Mouse (Mus musculus) spleen, adult 18-20 months (tissue): ENCODE measurements at regions not wholly inside any gene's neighbourhood (a gene's known extent, or its start where the extent isn't known, plus 50 kb on each side); places are given as distances from the start of the nearest gene placed in this dataset.

Source experiments
- DNase-seq, 2 experiments: peaks; one replicate each; pipeline ENCODE4 v3.0.0; 2022; ENCODE audit warnings: mixed read lengths in 2 of 2

DNA sequence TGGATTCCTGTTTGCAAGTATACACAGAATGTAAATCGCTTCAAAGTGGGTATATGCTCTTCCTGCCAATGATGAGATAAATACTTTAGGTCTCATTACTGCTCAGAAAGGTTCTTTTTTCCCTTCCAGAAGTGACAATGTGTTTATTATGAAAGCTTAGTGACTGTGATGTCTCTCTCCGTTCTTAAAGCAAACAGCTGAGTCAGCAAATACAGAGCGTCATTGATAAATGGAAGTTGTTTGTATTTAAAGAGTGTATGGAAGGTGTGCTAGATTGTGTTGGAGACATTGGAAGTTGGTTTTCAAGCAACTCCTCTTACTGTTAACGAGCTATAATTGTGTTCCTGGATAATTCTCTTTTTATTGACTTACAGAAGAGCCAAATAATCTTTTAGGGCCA, 408.0 kb downstream of the Prr30 start:
- no peak for DNase-seq

DNA sequence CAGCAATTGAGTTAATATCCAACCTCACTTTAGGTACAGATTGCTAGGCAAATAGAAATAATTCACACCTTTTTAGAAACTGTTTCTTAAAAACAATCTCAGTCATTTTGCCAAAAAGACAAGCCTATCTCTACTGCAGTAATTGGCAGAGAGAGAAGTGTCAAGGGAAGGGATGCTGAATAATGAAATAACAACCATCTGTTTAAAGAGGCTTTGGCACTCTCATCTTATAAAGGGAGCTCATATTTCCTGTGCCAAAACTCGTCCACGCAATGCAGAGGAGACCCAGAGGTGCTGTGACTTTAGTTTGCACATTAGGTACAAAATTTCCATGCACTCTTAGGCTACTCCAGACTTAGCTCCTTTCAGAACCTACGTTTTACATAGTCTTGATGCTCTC, 418.2 kb downstream of the Prr30 start:
- DNase-seq, result no peak

DNA sequence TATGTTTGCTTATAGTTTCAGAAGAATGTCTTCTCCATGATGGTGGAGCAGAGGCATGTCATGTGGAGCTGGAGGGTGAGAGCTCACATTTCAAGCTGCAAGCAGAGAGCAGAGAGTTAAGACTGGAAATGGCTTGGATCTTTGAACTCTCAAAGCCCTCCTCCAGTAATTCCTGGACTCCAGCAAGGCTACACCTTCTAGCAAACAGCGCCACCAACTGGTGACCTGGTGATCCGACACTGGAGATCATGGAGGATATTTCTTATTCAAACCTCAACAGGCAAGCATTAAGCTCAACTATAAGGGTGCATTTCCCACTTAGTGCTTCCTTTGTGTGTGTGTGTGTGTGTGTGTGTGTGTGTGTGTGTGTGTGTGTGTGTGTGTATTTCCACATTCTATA, 446.2 kb downstream of the Prr30 start:
- no peak for DNase-seq

DNA sequence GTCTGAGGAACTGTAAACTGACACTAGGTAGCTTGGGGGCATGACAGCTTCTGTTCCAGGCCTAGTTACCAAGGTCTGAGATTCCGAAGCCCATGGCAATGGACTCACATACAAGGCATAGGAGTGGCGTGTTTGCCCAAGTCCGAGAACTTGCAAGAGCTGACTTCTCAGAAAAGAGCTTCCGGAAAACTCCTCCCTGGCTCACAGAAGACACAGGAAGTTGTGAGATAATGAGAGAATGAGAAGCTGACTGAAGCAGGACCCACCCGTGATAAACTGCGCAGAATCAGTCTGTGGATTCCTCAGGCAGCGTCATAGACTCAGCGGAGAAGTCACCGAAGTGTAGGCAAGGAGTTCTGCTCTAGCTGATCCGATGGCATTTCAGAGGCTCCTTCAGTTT, 447.4 kb downstream of the Prr30 start:
- DNase-seq, result no peak

DNA sequence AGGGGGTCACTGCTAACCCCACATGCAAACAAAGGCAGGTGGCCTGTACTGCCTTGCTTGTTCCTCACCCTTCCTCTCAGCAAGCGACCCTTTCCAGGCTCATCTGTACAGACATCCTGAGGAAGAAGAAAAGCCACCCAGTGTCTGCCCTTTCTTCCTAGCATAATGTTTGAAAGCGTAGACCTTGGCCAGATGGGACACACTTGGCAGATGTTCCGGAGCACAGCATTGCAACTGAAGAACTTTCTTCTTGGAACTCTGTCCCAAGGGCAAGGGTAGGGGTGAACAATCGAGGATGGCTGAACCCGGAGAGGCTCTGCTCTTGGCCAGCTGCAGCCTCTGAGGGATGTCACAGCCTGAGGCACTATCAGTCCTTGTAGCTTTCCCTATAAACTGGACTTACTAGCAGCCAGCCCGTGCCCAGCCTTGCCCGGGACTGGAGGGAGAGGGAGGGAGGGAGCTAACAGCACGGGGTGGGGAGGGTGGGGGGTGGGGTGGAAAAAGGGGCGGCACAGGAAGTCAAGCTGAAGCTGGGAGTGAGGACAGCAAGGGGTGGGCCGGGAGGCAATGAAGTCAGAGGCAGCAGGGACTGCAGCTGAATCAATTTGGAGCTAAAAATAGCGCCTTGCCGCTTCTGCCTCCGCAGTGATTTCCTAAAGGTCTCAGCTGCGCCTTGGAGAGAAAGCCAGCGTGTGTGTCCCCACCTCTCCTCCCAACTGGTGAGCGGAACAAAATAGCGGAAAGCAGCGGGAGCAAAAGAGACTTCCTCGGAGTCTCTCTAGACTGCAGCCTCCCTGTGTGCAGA, 450.2 kb downstream of the Prr30 start:
- DNase-seq, result no peak

DNA sequence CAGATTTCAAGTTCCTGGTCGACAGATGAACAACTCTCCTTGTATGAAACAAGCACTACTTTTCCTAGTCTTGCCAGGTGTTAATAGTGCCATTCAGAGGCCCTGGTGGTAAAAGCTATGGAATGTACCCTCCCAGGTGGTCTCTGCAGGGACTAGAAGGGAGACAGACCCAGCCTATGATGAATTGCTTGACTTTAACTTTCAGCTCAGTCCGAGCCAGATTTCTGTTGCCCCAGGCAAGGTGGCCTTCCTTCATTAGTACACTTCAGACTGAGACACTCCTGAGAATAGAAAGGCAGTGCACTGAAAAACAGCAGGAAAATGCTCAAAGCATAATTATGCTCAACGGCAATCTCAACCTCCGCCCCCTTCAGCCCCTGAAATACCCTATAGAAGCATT, 450.8 kb upstream of the Klf12 start:
- no peak for DNase-seq

DNA sequence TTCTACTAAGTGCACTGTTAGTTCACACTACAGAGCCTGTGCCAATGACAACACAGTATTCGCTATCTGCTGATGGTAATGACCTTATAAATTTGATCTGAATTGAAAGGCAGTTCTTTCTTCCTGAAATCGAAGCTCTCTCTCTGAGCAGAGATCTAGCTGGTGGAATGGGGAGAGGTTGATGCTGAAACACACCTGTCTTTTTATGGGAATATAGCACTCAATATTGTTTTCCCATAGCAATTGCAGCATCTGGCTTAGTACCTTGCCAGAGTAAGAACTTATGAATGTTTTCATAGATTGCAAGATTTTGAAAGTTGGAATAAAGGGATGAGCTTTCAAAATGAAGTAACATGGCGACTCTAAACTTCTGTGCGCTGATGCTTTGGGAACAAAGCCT, 444.0 kb upstream of the Klf12 start:
- no peak for DNase-seq

DNA sequence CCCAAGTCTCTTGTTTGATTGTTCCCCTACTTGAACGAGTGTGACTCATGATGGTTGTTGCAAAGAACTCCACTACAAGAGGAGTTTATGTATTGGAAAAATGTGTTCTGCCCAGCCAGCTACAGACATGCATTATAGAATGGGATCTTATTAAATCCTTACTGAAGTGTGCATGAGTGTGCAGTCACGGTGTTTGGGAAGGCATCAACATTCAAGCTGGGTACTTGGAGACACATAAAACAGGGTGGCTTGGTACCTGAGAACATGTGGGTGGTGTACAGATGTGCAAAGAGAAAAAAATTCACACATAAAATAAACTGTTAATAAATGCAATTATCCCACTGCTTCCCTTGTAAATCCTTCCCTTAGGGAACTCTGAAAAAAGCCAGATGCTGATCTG, 443.2 kb upstream of the Klf12 start:
- DNase-seq, result no peak

DNA sequence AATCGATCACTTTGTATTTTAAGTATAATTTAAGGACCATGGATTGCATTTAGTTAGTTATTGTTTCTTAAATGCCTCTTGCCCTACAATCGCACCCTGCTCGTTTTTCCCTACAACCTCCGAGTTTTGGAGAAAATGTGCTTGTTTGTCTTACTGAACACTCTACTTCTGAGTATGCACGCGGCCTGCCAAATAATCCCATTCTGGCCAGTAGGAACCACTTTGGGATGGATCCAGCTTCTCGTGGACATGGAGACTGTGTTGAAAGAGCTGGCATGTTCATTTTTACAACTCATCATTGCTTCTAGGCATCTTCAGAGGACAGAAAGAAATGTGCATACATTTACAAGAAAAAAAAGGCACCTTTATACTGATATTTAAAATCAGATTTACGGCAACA, 440.5 kb upstream of the Klf12 start:
- no peak for DNase-seq

DNA sequence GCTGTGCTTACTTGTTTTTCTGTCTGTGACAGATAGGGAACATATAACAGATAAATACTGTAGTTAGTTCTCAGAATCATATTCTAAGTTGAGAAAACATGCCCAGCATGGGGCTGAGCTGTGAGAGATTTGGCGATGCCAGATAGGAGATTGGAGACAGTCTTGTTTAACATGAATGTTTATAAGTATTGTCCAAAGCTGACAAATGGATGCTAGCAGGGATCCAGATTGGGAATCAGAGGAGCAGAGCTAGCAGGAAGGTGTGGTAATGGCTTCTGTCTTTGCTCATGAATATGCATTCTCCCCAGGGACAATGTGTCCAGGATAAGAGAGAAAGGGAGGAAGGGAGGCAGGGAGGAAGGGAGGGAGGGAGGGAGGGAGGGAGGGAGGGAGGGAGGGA, 436.2 kb upstream of the Klf12 start:
- DNase-seq, result no peak

DNA sequence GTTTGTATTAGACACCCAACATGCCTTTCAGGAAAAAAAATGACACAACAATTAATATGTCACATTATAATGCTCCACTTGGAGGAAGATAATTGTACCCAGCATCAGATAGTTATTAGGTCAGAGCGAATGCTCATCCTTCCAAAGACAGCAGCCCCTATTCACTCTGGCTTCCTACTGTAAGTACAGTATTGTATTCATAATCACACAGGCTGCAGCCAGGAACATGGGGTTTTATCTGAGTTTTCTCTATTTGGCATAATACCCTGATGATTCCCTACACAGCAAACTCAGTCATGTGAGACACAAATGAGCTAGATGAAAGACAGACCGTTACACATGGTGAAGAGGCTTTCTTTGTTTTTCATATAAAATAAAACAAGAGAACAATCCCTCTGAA, 430.5 kb upstream of the Klf12 start:
- DNase-seq, result no peak

DNA sequence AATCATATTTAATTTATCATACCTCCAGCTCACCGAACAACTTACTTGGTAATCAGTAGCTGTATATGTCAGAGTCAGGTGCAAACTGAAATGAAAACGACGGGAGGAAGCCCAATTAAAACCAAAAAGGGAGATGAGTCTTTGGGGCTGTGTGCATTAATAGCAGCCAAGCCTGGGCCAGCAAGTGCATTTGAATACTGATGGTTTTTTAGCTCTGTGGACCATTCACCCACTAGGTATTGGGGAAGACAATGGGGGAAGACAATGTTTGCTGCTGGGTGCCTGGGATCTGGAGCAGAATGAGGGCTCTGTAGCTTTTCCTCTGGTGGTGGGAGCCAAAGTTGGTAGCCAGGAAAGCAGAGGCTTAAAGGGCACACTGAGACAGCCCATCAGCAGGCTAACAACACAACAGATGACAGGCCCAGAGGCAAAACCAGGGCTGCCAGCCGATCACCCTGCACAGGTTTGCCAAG, 429.6 kb upstream of the Klf12 start:
- no peak for DNase-seq

DNA sequence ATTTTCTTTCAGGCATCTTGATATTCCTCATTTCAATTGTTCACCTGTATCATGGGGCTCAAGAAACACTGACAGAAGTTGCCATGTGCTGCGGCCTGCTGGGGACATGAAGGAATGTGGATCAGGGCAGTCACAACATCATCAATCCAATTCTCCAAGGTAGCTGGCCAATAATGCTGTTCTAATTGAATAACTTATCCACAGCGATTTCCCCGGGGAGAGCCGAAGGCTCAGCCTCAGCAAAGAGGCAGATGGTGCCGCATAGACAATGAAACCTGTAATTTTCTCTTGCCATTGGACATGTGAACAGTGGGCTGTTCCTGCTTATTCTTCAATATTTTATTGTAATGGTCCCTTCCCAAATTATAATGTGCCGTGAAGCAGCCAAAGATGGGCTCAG, 429.1 kb upstream of the Klf12 start:
- DNase-seq, result no peak

DNA sequence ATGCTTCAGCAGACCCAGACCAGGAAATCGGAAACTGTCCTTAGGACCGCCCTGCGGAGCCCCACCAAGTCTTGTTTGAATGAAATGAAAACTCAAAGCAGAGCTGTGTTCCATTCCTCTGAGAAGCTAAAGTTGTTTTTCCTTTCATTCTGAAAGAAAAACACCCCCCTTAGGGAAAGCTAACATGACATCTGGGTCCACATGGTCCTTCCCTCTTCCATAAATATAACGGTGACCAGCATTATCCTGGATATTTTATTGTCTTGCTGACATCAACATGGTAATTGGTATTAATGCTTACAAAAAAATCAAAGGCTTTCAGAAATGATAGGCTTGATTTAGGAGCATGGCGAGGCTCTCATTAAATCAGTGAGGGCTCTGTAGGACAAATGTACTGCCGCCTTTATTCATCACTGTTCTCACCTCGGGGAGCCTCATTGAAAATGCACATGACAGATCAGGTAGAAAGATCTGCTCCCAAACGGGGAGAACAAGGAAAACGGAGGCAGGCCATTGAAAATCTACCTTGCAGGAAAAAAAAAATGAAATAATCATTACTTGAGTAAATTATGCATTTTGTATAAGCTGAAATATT, 381.0 kb upstream of the Klf12 start:
- DNase-seq, result no peak

DNA sequence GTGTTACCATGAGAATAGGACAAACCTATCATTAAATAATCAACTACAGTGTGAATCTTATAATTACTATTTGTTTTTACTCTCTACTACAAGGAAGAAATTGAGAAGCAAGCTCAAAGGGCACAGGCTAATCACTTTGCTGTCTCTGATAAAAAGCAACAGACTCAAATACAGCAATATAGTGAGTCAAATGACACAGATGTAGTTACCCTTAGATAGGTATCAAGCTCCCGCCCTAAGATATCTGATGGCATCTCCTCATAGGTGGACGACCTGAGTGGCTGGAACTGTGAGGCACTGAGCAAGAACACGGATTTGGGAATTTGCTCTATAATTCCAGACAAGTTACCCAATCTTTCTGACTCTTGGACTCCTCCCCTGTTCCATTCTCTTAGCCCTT, 379.7 kb upstream of the Klf12 start:
- DNase-seq, result no peak

DNA sequence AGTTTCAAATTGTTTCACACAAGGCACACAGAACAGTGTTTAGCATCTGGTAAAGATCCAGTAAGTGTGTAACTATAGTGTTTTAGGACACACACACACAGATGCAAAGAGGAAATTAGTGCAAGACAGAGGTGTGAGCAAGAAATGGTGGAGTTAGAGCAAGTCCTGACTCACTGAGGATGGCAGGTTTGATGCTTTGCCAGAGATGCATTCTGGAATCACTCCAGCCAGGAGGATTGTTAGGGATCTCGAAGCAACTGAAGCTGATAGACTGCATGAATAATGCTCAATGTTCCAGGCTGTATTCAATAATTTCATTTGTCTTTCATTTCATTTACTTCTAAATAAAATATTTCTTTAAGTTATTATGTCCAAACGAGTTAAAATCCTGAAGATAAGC, 357.6 kb upstream of the Klf12 start:
- no peak for DNase-seq

DNA sequence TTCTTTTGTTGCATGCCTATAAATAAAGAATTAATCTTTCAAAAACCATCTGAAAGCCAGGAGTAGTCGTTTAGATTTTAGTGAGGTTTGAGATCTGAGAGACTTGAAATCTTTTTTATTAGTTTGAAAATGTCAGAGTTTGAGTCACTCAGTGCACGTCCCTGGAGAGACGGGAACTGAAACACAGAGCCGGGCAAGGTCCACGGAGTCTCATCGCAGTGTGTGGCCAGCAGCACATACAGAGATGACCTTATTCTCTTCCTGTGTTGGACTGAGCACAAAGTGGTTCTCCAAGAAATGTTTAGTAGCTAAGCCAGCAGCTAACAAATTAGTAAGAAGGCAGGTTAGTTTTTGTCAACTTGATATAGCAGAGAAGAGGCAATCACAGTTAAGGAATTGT, 350.0 kb upstream of the Klf12 start:
- DNase-seq, result no peak

DNA sequence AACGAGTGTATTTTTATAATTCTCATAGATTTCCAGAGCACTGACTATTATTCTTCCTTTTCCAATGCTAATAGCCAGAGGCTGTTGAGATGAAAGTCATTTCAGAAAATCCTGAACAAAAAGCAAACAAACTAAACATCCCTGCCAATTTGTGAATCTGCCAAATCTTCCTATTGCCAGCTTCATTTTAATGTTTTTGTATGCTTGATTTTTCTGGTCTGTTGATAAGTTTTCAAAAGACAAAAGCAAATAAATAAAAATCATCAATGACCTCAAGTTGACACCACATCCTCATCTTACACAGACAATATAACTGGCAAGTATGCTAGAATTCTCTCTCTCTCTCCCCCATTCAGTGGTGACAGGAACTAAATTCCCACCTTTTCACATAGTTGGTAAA, 347.2 kb upstream of the Klf12 start:
- DNase-seq, result no peak

DNA sequence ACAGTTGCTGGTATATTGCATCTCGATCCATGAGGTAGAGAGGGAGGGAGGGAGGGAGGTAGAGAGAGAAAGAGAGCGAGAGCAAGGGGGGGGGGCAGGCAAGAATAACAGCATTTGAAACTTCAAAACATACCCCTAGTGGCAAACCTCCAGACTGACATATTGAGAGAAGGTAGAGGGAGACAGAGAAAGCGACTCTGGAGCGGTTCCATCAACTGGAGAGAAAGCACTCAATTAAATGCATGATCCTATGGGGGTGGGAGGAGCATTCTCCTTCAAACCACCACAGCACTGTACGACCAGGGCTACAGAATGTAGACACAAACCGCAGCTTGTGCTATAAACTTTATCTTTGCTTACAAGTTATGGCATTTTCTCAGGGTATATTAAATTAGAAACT, 345.7 kb upstream of the Klf12 start:
- DNase-seq, result no peak

DNA sequence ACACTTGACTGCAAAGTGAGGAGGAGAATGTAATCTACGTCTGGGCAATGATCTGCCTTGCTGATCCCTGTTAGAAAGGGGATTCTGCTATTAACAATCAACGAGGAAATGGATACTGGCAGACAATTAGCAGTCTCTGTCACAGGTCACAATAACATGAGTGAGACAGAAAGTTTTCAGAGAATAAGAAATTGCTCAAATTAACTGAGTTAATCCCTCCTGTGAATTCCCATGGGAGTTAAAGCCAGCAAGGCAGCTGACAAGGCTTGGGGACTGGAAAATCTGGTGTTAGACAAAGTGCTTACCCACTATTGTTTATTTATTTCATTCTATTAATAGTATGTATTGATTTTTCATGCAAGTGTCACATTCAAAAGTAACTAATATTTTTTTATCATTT, 343.0 kb upstream of the Klf12 start:
- DNase-seq, result no peak

DNA sequence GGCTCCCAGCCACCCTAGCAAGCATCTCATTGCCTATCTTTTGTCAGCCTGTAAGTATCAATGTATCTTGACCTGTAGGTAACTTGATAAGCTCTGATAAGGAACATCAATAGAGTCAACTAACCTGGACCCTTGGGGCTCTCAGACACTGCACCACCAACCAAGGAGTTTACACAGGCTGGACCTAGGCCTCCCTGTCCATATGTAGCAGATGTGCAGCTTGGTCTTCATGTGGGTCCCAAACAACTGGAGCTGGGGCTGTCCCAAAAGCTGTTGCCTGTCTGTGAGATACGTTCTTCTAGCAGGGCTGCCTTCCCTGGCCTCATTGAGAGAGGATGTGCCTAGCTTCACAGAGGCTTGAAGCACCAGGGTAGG, 335.2 kb upstream of the Klf12 start:
- DNase-seq, result no peak

DNA sequence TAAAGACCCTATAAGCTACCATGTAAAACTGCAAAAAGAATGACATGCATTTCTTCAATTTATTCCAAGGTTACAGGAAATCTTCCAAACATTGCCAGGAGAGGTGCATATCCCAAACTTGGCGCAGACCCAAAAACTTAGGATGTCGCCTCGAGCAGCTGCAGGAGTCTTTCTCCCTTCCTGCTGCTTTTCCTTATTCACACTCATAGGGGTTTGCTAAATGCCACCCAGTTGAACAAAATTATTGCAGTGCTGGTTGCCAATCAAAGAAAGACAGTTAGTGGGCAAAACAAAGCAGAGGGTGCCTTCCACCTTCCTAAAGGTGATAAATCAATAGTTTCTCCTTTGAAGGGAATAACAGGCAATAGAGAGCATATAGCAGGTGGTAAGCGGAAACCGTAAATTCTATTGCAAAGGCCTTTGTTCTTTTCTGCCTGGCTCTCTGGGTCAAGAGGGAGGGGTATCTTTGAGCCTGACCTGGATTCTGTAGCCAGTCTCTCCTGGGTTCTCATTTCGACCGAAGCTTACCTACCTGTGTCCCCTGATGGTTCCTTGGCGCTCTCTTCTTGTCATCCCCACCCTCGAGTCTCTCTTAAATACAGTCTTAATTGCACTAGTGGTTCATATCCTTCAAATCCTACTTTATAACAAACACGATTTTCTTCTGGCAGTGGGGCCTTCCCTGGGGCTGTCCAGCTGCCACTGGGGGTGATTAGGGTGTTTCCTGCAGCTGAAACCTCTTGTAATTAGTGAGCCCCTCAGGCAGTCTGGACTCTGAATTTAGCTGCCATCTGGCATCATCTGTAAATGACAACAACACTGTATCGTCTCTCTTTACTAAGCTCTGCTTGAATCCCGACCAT, 334.5 kb upstream of the Klf12 start:
- DNase-seq, result no peak

DNA sequence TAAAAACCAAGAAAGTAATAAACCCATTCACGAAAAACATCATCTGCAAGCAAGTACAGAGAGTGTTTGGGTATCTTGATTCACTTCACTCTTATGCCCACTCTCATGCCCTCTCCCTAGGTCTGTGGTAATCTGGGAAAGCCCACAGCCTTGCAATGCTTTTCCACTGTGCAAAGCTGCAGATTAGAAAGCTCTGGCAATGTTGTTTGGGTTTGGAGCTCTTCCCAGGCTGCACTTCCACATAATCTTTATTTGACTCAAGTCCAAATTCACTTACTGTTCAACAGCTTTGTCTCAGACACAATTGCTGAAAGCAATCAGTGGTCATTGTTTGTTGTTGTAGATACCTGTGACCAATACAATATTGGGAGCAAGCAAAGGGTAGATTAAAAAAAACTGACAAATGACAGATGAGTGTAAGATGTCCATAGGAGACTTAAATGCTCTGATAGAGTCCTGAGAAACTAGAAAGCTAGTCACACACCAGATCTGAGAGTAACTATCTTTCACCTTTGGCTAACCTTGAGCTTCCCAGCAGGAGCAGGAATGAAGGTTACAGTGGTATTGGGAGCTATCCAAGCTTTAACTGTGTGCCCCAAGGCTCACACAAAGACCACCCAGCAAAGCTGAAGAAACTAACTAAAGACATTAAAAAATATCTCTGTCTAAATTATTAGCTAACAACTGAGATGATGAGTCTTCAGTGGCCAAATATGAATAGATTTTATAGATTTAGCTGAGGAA, 325.7 kb upstream of the Klf12 start:
- DNase-seq, result no peak
